Mouse (Mus musculus) cerebellum, postnatal 25 days (tissue): ENCODE data around the gene Cbx3.
A peak's percentile ranks its signal among the peaks of the same experiment; 100 is the strongest.

Source experiments
- DNase-seq, 2 experiments: peaks; one replicate each; pipeline ENCODE4 v3.0.0; 2021; ENCODE audit warnings: mixed read lengths in 2 of 2

Gene Cbx3

GRCm38 (mm10) chr6:51470311-51471178, at the start of gene Cbx3:
Cbx3 (plus strand) TSS chr6:51470360.
- DNase-seq = peak; percentile 86 to 93

- no peak for DNase-seq
Measured at GRCm38 (mm10) chr6:51423466-51424122, 46.6 kb upstream of the Cbx3 start.

GRCm38 (mm10) chr6:51424537-51424936, 45.6 kb upstream of the Cbx3 start:
- no peak for DNase-seq

GRCm38 (mm10) chr6:51432535-51433397, 37.4 kb upstream of the Cbx3 start, which contains the start of gene Nfe2l3:
Nfe2l3 (plus strand) TSS chr6:51432670.
- peak; percentile 34 to 61 for DNase-seq

- no peak for DNase-seq
Measured at GRCm38 (mm10) chr6:51434270-51434669, 35.9 kb upstream of the Cbx3 start.

GRCm38 (mm10) chr6:51437665-51438064, 32.5 kb upstream of the Cbx3 start:
- peak in 1 of 2 experiments; percentile 38 for DNase-seq

- DNase-seq = no peak
Measured at GRCm38 (mm10) chr6:51438826-51439330, 31.3 kb upstream of the Cbx3 start.

GRCm38 (mm10) chr6:51442191-51442835, 27.8 kb upstream of the Cbx3 start:
- DNase-seq = no peak

GRCm38 (mm10) chr6:51452927-51453503, 17.1 kb upstream of the Cbx3 start:
- no peak for DNase-seq

- DNase-seq = no peak
Measured at GRCm38 (mm10) chr6:51454949-51455348, 15.2 kb upstream of the Cbx3 start.

- DNase-seq = no peak
Measured at GRCm38 (mm10) chr6:51456198-51456597, 14.0 kb upstream of the Cbx3 start.

- no peak for DNase-seq
Measured at GRCm38 (mm10) chr6:51457283-51457682, 12.9 kb upstream of the Cbx3 start.

- DNase-seq = no peak
Measured at GRCm38 (mm10) chr6:51457770-51458387, 12.3 kb upstream of the Cbx3 start.

- no peak for DNase-seq
Measured at GRCm38 (mm10) chr6:51458925-51459312, 11.2 kb upstream of the Cbx3 start.

- no peak for DNase-seq
Measured at GRCm38 (mm10) chr6:51459313-51460020, 10.7 kb upstream of the Cbx3 start.

- no peak for DNase-seq
Measured at GRCm38 (mm10) chr6:51460021-51460360, 10.2 kb upstream of the Cbx3 start.

- DNase-seq = no peak
Measured at GRCm38 (mm10) chr6:51460363-51460762, 9.8 kb upstream of the Cbx3 start.

- DNase-seq = no peak
Measured at GRCm38 (mm10) chr6:51467649-51468048, 2.5 kb upstream of the Cbx3 start.

GRCm38 (mm10) chr6:51468891-51469561, 1.1 kb upstream of the Cbx3 start:
- DNase-seq = peak; percentile 86 to 88

- peak; percentile 98 to 100 for DNase-seq
Measured at GRCm38 (mm10) chr6:51469715-51470310, 347 bp upstream of the Cbx3 start, which contains the start of gene Hnrnpa2b1. Hnrnpa2b1 (minus strand) TSS chr6:51469894.
